Mouse (Mus musculus) lung, postnatal 0 days (tissue): ENCODE data around the gene Xylt2.

Experiments
- CTCF ChIP-seq: IDR thresholded peaks from 2 replicates; pipeline ENCODE4 v1.5.1; 2016; ENCODE audit warnings: antibody characterized with exemption, mild to moderate bottlenecking
- EP300 ChIP-seq: IDR thresholded peaks from 2 replicates; pipeline ENCODE4 v1.6.1; 2016; ENCODE audit warnings: antibody characterized with exemption, mild to moderate bottlenecking, control low read depth

DNA sequence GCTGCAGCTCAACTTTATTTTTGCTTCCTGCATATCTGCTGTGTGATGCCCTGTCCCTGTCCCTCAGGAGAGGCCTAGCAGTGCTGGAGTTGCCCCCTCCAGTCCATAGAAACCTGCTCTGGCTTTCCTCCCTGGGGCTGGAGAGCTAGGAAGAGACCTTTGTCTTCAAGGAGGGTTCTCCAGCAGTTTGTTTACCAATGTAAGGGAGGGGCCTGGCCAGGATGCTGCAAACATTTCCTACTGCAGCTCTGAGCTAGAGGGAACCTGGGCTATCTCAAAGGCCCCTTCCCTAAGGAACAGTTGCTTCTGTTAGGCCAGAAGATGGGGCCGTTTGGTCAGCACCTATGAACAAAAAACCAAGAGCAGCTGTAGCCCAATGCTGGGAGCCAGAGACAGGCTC, 16.0 kb downstream of the Xylt2 start:
- no peak for TF ChIP-seq CTCF
- no peak for TF ChIP-seq EP300
